Mouse (Mus musculus) bone marrow macrophage, adult 2 months (primary cell): ENCODE results near the gene Nsmce1.
"Not testable (repeated sequence)": the region's sequence is repeated elsewhere in the genome, so short reads cannot be mapped to it uniquely, and the experiment has no call there.

ENCODE experiments used
- CTCF ChIP-seq: IDR thresholded peaks from 2 replicates; pipeline ENCODE4 v1.5.1; 2012; ENCODE audit warnings: low read depth, mild to moderate bottlenecking, low read length, moderate library complexity
- POLR2A ChIP-seq: IDR thresholded peaks from 2 replicates; pipeline ENCODE4 v1.6.1; 2012; ENCODE audit warnings: mild to moderate bottlenecking, low read depth, low read length, borderline replicate concordance

GRCm38 (mm10) chr7:125428816-125429500, 62.4 kb downstream of the Nsmce1 start:
- TF ChIP-seq CTCF, POLR2A: not testable (repeated sequence)
